Mouse (Mus musculus): ENCODE results near the gene Gm28230. TPM values are rescaled to one million over a fixed set of nuclear protein-coding genes. Genes with fewer than 3 reads are reported as not detected.

Gm28230 gene
- total RNA-seq, 1 experiment from 2014 or later = not detected

DNA sequence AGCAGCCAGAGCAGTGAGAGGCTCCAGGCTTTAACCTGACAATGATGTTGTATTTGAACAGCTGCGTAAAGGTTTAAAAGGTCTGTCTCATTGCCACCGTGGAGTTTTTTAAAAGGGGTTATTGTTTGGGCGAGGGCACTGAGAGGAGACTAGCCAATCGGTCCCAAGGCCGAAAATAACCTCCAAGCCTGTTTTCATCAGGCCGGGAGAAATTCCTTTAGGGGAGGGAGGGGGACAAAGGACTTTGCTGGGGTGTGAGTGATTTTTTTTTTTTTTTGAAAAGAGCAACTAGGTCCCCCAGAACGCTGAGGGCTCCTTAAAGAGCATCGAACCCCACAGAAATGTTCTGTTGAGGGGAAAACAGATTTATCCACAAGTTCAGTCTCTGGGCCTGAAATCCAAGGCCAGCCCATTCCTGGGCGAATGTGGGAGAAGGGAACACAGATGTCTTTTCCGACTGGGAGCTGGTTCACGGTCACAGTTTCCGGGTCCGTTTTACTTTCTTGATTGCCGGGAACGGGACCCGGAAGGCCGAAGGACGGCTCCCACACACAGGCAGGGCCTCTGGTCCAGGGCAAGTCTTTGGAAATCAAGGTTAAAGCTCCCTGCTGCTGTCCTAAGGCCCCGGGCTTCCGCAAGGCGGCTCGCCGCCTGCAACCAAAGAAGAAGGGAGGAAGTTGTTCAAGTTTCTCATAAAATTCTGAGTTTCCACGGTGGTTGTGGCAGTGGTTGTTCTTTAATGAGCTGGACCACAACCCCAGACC is 36.8 kb upstream of the Gm28230 start:
- ATAC-seq (ENCODE audit: extremely low read depth, insufficient number of reproducible peaks, low FRiP score, poor library complexity, severe bottlenecking) = no peak

DNA sequence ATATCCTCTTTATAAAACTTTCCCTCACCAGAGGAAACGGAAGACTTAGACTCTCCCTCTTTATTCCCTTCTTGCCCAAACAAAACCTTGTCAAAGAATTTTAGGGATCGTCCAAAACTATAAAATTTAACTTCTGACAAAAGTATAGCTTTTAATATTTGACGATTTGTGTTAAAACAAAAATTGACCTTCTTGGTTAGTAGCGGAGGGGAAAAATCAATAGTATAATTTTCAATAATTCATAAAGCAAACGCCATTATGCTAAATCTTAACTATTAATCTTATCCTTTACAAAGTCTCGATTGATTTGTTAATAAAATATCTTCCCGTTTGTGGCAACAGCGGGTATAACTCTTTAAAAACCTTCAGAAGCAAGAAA is 36.2 kb upstream of the Gm28230 start:
- ATAC-seq (ENCODE audit: extremely low read depth, insufficient number of reproducible peaks, low FRiP score, poor library complexity, severe bottlenecking) = no peak

DNA sequence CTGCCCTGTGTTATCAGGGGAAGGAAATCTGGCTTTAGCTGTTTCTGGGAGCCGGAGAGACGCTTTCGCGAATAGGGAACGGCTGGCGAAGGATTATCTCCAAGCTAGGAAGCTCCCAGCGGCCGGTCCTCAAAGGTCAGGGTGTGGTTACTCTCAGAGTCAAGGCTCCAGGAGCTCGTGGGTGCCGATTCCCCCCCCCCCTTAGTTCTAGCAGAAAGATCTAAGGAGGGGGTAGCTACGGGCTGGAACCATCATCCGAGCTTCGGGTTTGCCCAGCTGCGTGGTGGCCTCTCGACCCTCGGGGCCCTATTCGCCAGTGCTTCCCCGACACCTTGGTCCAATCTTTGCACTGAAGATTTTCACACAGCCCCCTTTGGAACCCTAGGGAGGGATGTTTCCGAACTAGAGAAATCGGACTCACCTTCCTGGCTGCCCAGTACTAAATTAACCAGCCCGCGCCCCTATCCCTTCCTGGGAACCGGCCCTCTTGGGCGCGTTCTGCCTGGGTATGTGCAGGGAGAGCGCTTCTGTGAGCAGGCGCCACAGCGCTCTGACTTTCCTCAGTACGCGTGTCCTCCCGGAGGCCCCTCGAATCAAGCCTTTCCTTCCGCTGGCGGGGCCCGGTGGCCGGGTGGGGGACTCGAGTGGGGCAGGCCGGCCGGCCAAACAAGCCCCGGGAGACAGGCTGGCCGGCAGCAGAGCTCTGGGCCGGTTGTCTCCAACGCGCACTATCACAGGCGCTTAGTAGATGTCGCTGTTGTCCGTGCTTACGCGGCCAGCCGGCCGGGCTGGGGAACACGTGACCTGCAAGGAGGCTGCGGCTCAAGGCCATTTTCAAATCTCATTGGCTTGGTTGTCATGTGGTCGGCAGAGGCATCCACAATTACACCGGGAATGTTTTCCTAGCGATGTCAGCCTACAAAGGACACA is 35.2 kb upstream of the Gm28230 start, which contains the start of gene Hoxd10:
Hoxd10 (plus strand) TSS at position 903 of the 930 bp plus-strand sequence.
- ATAC-seq (ENCODE audit: extremely low read depth, insufficient number of reproducible peaks, low FRiP score, poor library complexity, severe bottlenecking) = no peak

DNA sequence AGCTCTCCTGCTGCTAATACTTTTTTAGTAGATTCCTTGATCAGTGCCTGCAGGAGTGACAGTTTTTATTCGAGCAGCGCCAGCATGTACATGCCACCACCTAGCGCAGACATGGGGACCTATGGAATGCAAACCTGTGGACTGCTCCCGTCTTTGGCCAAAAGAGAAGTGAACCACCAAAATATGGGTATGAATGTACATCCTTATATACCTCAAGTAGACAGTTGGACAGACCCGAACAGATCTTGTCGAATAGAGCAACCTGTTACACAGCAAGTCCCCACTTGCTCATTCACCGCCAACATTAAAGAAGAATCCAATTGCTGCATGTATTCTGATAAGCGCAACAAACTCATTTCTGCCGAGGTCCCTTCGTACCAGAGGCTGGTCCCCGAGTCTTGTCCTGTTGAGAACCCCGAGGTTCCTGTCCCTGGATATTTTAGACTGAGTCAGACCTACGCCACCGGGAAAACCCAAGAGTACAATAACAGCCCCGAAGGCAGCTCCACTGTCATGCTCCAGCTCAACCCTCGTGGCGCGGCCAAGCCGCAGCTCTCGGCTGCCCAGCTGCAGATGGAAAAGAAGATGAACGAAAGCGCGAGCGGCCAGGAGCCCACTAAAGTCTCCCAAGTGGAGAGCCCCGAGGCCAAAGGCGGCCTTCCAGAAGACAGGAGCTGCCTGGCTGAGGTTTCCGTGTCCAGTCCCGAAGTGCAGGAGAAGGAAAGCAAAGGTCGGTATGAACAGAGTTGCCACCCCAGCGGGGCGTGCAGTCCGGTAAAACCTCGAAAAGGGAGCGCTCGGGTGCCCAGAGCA is 34.3 kb upstream of the Gm28230 start:
- no peak for ATAC-seq (ENCODE audit: extremely low read depth, insufficient number of reproducible peaks, low FRiP score, poor library complexity, severe bottlenecking)

DNA sequence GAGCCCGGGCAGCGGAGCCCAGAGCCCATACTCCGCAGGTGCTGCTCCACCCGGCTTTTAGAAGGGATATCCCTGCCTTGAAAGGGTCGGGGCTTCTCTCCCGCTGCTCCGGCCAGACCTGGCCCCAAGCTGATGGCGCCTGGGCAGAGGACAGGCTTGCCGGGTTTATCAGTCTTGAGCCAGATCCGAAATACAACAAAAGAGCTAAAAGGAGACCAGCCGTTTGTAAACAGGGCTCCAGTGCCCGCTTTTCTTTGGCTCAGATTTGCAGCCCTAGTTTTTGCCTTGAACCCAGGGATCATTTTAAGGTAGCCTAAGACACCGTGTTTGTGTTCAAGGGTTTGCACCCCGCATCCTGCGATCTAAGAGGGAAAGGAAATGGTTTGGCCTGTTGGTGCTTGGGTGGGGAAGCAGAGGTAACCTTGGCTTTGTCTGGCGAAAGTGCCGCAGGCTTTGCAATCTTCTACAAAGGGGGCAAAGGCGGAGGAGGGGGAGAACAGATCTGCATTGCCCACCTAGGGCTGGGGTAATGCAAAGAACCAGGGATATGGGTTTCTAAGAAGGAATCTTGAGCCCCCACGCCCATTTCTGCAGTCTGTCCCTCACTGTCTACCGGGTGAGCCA is 33.6 kb upstream of the Gm28230 start:
- no peak for ATAC-seq (ENCODE audit: extremely low read depth, insufficient number of reproducible peaks, low FRiP score, poor library complexity, severe bottlenecking)

DNA sequence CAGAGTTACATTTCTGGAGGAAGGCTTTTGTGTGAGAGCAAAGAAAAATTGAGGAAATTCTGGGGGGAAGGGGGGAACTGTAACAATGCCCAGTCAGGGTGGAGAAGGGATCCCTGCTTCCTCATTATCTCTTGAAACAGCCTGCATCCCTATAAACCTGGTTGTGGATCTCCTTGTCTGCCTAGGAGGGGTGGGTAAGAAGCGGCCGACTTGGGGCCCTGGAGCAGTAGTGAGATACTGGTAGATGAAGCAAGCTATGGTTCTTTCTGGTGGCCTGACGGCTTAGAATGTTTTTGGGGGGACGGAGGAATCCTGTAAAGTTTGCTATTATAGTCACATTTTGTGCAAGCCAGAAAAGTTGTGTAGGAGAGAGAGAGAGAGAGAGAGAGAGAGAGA is 33.1 kb upstream of the Gm28230 start:
- ATAC-seq (ENCODE audit: extremely low read depth, insufficient number of reproducible peaks, low FRiP score, poor library complexity, severe bottlenecking) = no peak

DNA sequence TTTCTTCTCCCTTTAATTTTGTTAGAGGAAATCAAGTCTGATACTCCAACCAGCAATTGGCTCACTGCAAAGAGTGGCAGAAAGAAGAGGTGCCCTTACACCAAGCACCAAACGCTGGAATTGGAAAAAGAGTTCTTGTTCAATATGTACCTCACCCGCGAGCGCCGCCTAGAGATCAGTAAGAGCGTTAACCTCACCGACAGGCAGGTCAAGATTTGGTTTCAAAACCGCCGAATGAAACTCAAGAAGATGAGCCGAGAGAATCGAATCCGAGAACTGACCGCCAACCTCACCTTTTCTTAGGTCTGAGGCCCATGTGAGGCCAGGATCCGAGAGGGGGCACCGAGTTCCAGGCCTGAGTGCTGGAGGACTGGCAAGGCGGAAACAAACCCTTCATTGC is 32.5 kb upstream of the Gm28230 start:
- ATAC-seq (ENCODE audit: extremely low read depth, insufficient number of reproducible peaks, low FRiP score, poor library complexity, severe bottlenecking) = no peak

DNA sequence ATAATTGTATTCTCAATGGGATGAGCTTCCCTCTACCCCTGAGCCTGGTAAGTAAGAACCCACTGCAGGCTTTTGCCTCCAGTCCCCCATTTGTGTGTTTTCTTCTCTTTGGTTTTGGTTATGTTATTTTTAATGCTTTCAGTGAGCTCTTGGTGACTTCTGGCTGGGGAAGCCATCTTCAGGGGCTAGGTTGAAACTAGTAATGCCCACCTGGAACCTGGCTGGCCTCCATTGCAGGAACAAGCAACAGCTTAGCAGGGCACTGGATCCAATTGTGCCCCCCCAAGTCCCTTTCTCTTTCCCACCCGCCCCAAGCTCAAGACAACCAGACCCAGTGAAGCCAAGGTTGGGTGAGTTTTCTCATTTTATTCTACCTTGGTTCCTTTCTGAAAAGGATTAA is 31.1 kb upstream of the Gm28230 start:
- no peak for ATAC-seq (ENCODE audit: extremely low read depth, insufficient number of reproducible peaks, low FRiP score, poor library complexity, severe bottlenecking)

DNA sequence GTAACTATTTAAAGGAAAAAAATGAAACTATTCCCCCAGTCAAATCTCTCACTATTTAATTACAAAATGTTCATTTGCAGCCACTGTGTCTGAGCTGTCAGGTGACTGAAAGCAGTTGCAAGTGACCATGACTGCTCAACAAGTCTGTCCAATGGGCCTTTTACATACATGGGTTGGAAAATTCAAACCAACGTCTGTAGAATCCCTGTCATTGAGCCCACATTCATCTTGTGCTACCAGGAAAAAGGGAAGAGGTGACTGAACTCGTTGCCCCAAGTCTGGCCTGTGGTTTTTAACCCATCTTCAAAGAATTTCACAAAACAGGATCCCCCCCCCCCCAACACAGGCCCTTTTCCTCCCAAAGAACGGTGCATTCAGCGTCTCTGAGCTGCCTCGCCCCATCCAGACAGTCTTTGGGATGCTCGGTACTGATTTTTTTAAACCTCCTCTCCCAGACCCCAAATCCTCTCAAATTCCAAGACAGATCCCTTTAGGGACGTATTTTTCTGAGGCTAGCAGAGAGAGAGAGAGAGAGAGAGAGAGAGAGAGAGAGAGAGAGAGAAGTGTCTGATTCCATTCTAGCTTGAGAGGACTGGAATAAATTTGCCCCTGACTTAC is 30.6 kb upstream of the Gm28230 start:
- no peak for ATAC-seq (ENCODE audit: extremely low read depth, insufficient number of reproducible peaks, low FRiP score, poor library complexity, severe bottlenecking)

DNA sequence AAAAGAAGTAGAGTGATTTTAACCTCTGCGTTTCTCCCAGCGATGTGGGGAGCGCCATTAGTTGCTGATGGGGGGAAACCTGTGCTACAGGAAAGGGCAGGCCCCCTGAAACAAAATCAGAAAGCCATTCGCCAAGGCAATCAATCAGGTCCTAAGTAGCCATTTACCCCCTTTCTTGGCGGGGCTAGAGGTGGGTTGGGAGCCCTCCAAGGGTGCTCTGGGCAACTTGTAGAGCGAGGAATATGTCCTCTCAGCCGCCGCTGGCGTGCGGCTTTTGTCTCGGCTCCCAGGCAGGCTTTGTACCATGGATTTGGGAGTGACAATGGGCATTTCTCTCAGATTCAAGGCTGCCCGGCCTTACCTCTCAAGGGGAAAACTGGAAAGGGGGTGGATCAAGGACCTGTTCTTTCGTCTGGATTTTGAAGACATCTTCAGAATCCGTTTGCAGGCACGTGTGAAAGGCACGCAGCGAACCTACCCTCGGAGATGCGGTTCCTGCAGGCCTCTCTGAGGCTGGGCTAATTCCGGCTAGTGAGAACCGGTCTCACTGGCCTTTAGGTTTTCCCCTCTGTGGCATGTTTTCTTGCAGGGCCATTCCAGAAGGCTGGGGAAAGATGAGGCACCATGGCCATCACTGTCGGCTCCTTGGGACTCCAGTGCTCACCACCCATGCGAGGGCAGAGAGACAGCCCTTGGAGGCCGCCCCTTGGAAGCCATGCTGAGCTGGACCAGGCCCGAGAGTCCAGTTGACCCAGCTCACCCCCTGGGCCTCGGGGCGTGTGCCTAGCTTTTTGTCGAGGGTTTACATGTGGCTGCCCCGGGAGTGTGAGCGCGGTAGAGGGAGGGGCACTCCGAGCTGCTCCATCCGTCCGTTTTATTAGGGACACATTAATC is 29.8 kb upstream of the Gm28230 start:
- ATAC-seq (ENCODE audit: extremely low read depth, insufficient number of reproducible peaks, low FRiP score, poor library complexity, severe bottlenecking) = no peak

DNA sequence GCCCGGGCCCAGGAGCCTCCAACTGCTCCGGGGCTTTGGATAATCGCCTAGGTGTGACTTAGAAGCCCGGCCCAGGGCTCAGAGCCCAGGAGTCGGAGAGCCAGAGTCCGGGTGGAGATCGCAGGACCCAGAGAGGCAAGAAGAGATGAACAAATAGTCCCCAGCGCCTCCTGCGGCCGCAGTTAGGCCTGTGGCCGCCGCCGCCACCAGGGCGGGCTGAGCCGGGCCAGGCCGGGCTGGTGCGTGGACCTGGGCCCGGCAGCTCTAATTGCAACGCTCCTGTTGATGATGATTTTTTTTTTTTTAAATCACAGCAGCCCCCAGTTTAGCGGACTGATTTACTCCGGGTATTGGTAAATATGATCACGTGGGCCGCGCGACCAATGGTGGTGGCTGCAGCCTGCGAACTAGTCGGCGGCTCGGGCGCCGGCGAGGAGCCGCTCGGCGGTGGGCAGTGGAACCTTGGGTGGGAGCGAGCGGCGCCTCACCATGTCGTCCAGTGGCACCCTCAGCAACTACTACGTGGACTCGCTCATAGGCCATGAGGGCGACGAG is 28.9 kb upstream of the Gm28230 start, which contains the start of gene Hoxd9:
Hoxd9 (plus strand) TSS at position 161 of the 555 bp plus-strand sequence.
- no peak for ATAC-seq (ENCODE audit: extremely low read depth, insufficient number of reproducible peaks, low FRiP score, poor library complexity, severe bottlenecking)

DNA sequence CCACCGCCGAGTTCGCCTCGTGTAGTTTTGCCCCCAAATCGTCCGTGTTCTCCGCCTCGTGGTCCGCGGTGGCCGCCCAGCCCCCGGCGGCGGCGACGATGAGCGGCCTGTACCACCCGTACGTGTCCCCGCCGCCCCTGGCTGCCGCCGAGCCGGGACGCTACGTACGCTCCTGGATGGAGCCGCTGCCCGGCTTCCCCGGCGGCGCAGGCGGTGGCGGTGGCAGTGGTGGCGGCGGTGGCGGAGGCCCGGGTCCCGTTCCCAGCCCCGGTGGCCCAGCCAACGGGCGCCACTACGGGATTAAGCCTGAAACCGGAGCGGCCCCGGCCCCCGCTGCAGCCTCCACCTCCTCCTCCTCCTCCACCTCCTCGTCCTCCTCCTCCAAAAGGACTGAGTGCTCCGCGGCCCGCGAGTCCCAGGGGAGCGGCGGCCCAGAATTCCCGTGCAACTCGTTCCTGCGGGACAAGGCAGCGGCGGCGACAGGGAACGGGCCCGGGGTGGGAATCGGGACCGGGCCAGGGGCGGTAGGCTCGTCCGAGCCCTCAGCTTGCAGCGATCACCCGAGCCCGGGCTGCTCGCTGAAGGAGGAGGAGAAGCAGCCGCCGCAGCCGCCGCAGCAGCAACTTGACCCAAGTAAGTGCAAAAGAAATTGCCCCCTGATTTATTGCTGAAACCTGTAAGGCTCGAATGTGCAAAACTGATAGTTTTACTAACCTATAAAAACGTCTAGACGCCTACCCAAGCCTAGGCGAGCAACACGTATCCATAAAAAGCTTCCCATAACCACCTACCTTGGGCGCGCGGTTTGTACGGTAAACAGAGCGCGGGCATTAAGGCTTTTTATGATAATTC is 28.1 kb upstream of the Gm28230 start:
- ATAC-seq (ENCODE audit: extremely low read depth, insufficient number of reproducible peaks, low FRiP score, poor library complexity, severe bottlenecking) = no peak

DNA sequence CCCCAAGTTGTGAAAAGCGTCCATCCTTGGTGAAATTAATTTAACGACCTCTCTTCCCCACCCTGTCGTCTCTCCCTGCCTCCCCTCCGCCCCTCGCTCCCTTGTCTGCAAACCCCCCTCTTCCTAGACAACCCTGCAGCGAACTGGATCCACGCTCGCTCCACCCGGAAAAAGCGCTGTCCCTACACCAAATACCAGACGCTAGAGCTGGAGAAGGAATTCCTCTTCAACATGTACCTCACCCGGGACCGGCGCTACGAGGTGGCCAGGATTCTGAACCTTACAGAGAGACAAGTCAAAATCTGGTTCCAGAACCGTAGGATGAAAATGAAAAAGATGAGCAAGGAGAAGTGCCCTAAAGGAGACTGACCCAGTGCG is 27.5 kb upstream of the Gm28230 start:
- ATAC-seq (ENCODE audit: extremely low read depth, insufficient number of reproducible peaks, low FRiP score, poor library complexity, severe bottlenecking) = no peak

DNA sequence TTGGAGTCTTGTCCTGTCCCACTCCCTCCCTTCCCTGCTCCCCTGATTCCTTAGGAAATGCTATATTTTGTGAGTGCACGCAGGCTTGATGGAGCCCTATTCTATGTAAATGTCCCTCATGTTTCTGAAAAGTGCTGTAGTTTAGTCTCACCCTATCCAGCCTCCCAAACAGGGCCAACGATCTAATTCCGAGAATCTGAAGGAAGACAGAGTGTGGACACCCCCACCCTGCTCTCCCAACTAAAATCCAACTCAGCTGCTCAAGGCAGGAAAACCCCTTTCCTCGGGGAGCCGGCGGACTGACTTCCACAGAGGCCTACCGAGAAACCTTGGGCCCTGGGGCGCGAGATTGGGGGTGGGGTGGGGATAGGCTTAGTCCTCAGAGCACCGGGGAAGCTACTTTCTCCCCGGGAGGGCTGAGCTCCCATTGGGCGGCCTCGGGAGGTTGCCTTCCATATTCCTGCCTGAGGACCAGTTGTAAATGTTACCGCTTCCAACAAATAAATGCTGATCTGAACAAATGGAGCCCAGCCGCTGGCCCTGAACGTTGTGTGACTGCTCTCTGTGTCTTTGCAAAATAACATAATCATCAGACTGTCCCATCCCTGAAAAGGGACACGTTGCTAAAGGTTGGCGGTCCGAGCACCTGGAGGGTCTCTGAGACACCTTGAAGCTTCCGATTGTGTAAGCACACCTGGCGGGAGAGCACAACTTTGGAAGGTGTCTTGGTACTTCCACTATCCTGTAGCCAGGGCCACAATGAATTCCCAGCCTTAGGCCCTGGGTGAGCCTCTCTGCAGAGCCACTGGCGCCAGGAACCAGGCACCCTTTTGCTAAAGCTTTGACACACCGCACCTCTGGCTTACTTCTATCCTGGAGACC is 26.6 kb upstream of the Gm28230 start:
- ATAC-seq (ENCODE audit: extremely low read depth, insufficient number of reproducible peaks, low FRiP score, poor library complexity, severe bottlenecking) = no peak

DNA sequence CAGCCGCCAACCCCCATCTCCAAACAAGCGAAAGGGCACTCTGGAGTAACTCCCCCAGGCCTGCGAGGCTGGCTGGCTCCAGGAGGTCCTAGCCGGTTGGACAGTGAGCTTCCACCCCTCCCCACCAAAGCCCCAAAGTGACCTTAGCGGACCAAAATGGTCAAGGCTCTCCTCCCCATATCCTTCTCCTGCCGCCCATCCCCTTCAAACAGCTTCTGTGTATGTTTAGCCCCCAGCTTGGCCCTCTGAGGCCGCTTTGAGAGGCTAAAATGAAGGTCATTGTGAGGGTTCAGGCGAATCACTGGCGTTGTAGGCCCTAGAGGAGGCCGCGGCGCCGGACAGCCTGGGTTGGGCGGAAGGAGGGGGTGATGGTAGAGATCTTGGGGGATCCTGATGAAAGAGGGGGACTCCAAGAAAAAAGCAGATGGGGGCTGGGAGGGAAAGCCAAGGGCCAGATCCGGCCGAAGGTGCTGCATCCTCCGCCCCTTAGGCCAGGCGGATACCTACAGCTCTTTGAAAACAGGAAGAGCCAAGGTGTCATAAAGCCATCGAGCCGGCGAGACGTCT is 25.9 kb upstream of the Gm28230 start:
- ATAC-seq (ENCODE audit: extremely low read depth, insufficient number of reproducible peaks, low FRiP score, poor library complexity, severe bottlenecking) = no peak

All from neutrophil, adult 5-6 weeks (primary cell).